Mouse (Mus musculus) hematopoietic stem cell, adult 5-6 weeks (primary cell): ENCODE results near the gene Itm2b. TPM values are rescaled to one million over a fixed set of nuclear protein-coding genes. Genes with fewer than 3 reads are reported as not detected.

Experiments used
- total RNA-seq: library from RNA; stranded (forward); fragments of 172-1452, 232-1000 nt; gene quantifications from 2 replicates; pipeline ENCODE4 v1.2.3, GENCODE M21; 2017

Gene Itm2b
- total RNA-seq, 1 experiment from 2014 or later = 901 TPM

Other genes starting within 250 kb of the Itm2b start
- gene Lpar6, start 147.4 kb downstream of the Itm2b start, total RNA-seq = 13.1 and 19.6 TPM in 2 replicates
- 13.5 and 26.6 TPM in 2 replicates for gene Rb1, start 59.5 kb downstream of the Itm2b start, total RNA-seq
- gene Med4, start 124.7 kb upstream of the Itm2b start, total RNA-seq = 67.7 and 74.9 TPM in 2 replicates
- gene Sucla2, start 140.0 kb upstream of the Itm2b start, total RNA-seq = 95.2 and 141 TPM in 2 replicates
- gene Nudt15, start 163.0 kb upstream of the Itm2b start, total RNA-seq = 5.3 and 6.8 TPM in 2 replicates